9 mouse cellular contexts compared by ENCODE assay signal in genomic region chr2:170201816-170202371, GRCm38 (mm10). TPM values are rescaled to one million over a fixed set of nuclear protein-coding genes. Genes with fewer than 3 reads are reported as not detected.
DNase-seq lines count a peak whose midpoint lies in the region; ATAC-seq lines count a peak whose summit lies in the region.
"Had no signal": no experiment of that assay in that cellular context is flagged by ENCODE, and none has a peak within 500 bp of the region (broad histone marks: within the 10 kb centered on the region; RNA-seq: fewer than 3 reads in every experiment).

No protein-coding gene starts in this region.

- no peaks in the 10 kb centered on the region for H3K27me3 ChIP-seq in intestine, embryonic 15.5 days (replicated peaks)
- no peaks in the 10 kb centered on the region for H3K27me3 ChIP-seq in intestine, embryonic 16.5 days (replicated peaks; ENCODE audit: control insufficient read depth, insufficient read depth, low read length)
- H3K27me3 ChIP-seq in liver, embryonic 12.5 days (replicated peaks) = no peaks in the 10 kb centered on the region

- H3K27ac ChIP-seq in intestine, embryonic 15.5 days = no peak overlapping the region
- H3K27ac ChIP-seq in intestine, embryonic 16.5 days (ENCODE audit: low read length) = no peak overlapping the region
- H3K27ac ChIP-seq in liver, embryonic 12.5 days = peak overlapping the region; percentile 71

- no peaks in the 10 kb centered on the region for H3K36me3 ChIP-seq in intestine, embryonic 15.5 days
- H3K36me3 ChIP-seq in intestine, embryonic 16.5 days (ENCODE audit: control insufficient read depth, insufficient read depth, low read length) = no peaks in the 10 kb centered on the region
- H3K36me3 ChIP-seq in liver, embryonic 12.5 days = no peaks in the 10 kb centered on the region

- H3K9ac ChIP-seq in intestine, embryonic 15.5 days = no peak overlapping the region
- H3K9ac ChIP-seq in intestine, embryonic 16.5 days (ENCODE audit: low read depth, low read length) = no peak overlapping the region
- H3K9ac ChIP-seq in liver, embryonic 12.5 days = peak overlapping the region; percentile 45

- no peak overlapping the region for H3K4me3 ChIP-seq in intestine, embryonic 15.5 days (replicated peaks)
- H3K4me3 ChIP-seq in intestine, embryonic 16.5 days (ENCODE audit: low read length) = no peak overlapping the region
- H3K4me3 ChIP-seq in liver, embryonic 12.5 days = peak overlapping the region; percentile 26; the same call in 1 of the 2 replicates

- H3K4me1 ChIP-seq in intestine, embryonic 15.5 days (replicated peaks) = peaks cover 5% of the 10 kb centered on the region
- peaks cover 16% of the 10 kb centered on the region for H3K4me1 ChIP-seq in intestine, embryonic 16.5 days (ENCODE audit: control insufficient read depth, insufficient read depth, low read length)
- H3K4me1 ChIP-seq in liver, embryonic 12.5 days = peaks cover 41% of the 10 kb centered on the region

- ATAC-seq in intestine, embryonic 15.5 days = 0 out of 2 replicates have a peak, but pooled peaks have one; percentile 42
- ATAC-seq in intestine, embryonic 16.5 days = no peak
- ATAC-seq in liver, embryonic 12.5 days = peak; percentile 96

- 68% methylated on average over 10 of the region's 10 CpGs for WGBS in intestine, embryonic 15.5 days
- 73% methylated on average over 10 of the region's 10 CpGs for WGBS in intestine, embryonic 16.5 days
- WGBS in liver, embryonic 12.5 days (ENCODE audit: insufficient replicate concordance) = 26% methylated on average over 10 of the region's 10 CpGs

- H3K9me3 ChIP-seq in intestine, embryonic 15.5 days = no peaks in the 10 kb centered on the region
- no peaks in the 10 kb centered on the region for H3K9me3 ChIP-seq in intestine, embryonic 16.5 days (ENCODE audit: control insufficient read depth, low read length)
- H3K9me3 ChIP-seq in liver, embryonic 12.5 days (replicated peaks) = no peaks in the 10 kb centered on the region

- no peak overlapping the region for H3K4me2 ChIP-seq in intestine, embryonic 15.5 days (replicated peaks)
- no peak overlapping the region for H3K4me2 ChIP-seq in intestine, embryonic 16.5 days (ENCODE audit: low read depth, low read length)
- peak overlapping the region; percentile 51 for H3K4me2 ChIP-seq in liver, embryonic 12.5 days

- peak; percentile 89 for DNase-seq in ZHBTc4 (ENCODE audit: low read depth, low spot score)
- peak; percentile 47 to 54 for DNase-seq in spleen, postnatal 10 days (ENCODE audit: low spot score in 2 of 2)
- DNase-seq in thymus, postnatal 4 days = no peak
- no peak for DNase-seq in layer of hippocampus, adult 18-20 months (ENCODE audit: low spot score in 2 of 2)
- no peak for DNase-seq in adrenal gland, postnatal 4 days (ENCODE audit: low spot score in 2 of 2)
- DNase-seq: cerebellum, adult 11 months had no signal

RNA-seq across cellular contexts. Expression of gene Zfp217, which starts 54.0 kb away (rescaled TPM):
- polyA plus RNA-seq in intestine, embryonic 15.5 days (2015; fragmentation: Nextera tagmentation; extraction: Ambion mirVana) = 3.3 and 3.7 TPM in 2 replicates
- polyA plus RNA-seq in intestine, embryonic 16.5 days (2015; fragmentation: Nextera tagmentation; extraction: Ambion mirVana) = 2.4 and 2.9 TPM in 2 replicates
- 3.8 and 4.5 TPM in 2 replicates for polyA plus RNA-seq in liver, embryonic 12.5 days (2016; fragmentation: Nextera tagmentation; extraction: Ambion mirVana)
- total RNA-seq in layer of hippocampus, adult 18-20 months (2021) = 1 to 10 TPM; 4.2 TPM
- 10 to 100 TPM; 34.9 to 37.9 TPM for total RNA-seq in adrenal gland, postnatal 4 days (2021)

Comparison
In these comparisons a context has a peak if more than half of its experiments do, and no peak if none do; other contexts are left out.
1. DNase-seq: peak in ZHBTc4 (single experiment) and spleen, postnatal 10 days (2 of 2); none in thymus, postnatal 4 days (single experiment), layer of hippocampus, adult 18-20 months (0 of 2) and adrenal gland, postnatal 4 days (0 of 2).